Mouse (Mus musculus) adrenal gland, postnatal 14 days (tissue): ENCODE results near the gene Zfp534. TPM values are rescaled to one million over a fixed set of nuclear protein-coding genes. Genes with fewer than 3 reads are reported as not detected.
"Not testable (repeated sequence)": the region's sequence is repeated elsewhere in the genome, so short reads cannot be mapped to it uniquely, and the experiment has no call there.

Experiments
- DNase-seq: peaks from one replicate; pipeline ENCODE4 v3.0.0; 2021; ENCODE audit warnings: mixed read lengths
- long read RNA-seq, 2 experiments: library from polyadenylated mRNA; stranded (forward); transcript quantifications; one replicate each; pipeline ENCODE4 v2.0.0; 2021
- total RNA-seq: library from RNA; stranded (reverse); gene quantifications from 2 replicates; pipeline ENCODE4 v1.2.3, GENCODE M21; 2021

Zfp534 gene
- total RNA-seq, result 0.22 and 0.49 TPM in 2 replicates
- long read RNA-seq, experiment 1, result 0 reads
- long read RNA-seq, experiment 2, result 0 reads

DNA sequence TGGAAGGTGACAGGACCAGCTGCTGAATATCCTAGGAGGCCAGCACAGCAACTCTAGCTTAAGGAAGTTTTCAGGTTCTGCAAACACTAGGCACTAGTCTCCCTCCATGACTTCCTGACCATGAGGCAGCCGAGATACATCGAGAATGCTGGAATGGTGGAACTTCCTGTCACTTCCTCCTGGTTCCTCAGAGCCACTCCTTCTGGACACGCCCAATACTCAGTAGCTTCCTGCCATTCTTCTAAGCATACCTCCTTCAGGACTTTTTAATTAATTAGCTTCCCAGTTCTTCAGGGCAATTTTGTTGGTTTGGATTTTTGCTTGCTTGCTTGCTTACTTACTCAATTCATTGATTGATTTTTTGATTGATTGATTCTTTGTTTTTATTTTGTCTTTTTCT is at the start of gene Zfp534:
TSS of gene Zfp534 (minus strand) at position 101 of the 400 bp plus-strand sequence.
- DNase-seq, result not testable (repeated sequence)

DNA sequence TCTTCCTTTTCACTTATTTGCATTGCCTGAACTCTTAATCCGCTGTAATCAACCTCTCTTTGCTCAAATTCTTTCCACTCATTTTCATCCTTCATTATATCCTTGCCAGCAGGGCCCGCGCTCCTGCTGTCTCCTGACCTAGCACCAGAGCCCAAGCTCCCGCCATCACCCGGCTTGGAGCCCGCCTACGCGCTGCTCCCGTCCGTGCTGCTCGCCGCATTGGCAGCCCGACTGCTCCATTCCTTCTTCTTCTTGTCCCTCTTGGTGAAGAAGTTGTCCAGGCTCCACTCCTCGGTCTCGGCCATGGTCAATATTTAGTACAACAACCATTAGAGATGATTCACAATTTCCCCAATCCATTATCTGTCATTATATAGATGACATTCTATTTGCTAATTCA is 43.9 kb upstream of the Zfp534 start:
- DNase-seq, result not testable (repeated sequence)

DNA sequence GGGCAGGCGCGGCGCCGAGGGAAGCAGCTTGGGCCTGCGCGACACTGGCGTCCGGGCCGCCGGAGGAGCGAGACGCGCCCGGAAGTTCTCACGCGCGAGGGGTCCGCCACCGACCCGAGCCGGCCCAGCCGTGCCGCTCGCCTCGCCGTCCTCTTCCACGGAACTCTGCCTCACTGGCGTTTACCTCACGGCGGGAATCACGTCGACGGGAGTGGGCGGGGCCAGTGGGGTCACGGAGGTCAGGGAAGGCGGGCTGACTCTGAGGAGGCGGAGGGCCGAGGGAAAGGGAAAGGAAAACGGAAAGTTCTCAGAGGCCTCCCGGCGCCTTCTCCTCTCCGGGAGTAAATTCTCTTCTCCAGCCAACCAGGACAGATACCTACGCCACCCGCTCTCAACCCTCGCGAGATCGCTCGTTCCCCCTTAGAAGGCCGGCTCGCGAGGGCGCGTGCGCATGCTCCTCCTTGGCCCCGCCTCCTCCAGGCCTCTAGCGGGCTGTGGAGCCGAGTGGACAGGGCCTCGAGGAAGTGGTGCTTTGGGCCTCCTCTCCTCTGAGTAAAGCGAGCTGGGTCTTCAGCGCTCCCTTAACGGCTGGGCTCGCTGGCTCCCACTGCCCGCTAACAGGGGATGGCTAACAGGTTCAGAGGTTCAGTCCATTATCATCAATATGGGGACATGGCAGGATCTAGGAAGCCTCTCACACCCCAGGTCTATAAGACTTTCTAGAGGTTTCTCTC is 36.5 kb upstream of the Zfp534 start:
- DNase-seq, result not testable (repeated sequence)

DNA sequence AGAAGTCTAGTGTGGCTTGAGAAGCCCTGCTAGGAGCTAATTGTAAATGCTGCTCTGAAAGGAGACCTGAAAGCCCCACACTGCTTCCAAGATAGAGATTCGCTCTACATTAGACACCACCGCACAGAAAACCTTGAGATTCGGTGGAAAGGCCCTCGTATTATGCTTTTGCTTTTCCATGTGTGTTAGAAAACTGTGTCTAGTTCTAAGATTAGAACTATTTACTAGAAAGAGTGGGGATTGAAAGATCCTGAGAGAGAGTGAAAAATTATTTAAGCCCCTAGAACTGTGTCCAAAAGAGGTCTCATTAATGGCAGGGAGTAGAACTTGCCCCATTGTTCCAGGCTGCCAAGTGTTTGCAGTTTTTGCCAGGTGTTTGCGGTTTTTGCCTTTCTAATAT is 47.1 kb downstream of the Zfp534 start:
- not testable (repeated sequence) for DNase-seq

DNA sequence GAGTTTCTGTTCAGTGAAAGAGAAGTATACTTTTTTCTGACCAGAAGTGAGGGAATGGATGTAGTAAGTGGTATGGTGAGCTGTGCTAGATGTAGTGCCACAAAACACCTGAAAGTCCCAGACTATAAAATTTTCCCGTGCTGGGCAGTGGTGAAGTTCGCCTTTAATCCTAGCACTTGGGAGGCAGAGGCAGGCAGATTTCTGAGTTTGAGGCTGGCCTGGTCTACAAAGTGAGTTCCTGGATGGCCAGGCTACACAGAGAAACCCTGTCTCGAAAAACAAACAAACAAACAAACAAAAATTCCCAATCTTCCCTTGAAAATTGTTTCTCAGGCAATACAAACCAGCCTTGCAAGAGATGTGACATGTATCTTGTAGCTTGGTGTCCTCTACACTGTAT is 54.9 kb downstream of the Zfp534 start:
- DNase-seq, result not testable (repeated sequence)

DNA sequence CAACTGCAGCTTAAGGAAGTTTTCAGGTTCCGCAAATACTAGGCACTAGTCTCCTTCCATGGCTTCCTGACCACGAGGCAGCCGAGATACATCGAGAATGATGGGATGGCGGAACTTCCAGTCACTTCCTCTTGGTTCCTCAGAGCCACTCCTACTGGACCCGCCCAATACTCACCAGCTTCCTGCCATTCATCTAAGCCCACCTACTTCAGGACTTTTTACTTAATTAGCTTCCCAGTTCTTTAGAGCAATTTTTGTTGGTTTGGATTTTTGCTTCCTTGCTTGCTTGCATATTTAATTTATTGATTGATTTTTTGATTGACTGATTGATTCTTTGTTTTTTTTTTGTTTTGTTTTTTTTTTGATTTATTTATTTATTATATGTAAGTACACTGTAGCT is 59.9 kb downstream of the Zfp534 start, which contains the start of gene Zfp979:
TSS of gene Zfp979 (minus strand) at position 101 of the 400 bp plus-strand sequence.
- not testable (repeated sequence) for DNase-seq

DNA sequence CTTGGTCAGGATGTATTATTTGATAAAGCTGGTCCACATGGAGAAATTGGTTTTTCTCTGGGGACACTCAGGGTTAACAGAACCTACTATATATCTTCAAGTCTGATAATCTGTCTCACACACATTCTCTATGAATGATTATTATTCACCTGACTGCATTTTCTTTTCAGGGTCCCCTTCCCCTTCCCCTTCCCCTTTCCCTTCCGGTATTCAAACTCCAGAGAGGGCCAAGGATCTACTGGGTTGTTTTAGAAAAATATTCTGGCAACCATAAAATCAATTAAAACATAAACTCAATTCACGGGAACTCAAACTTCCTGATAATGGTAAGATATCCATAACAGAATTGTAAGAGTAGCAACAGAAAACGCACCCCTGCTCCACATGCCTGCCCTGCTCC is 60.4 kb downstream of the Zfp534 start:
- DNase-seq, result not testable (repeated sequence)

DNA sequence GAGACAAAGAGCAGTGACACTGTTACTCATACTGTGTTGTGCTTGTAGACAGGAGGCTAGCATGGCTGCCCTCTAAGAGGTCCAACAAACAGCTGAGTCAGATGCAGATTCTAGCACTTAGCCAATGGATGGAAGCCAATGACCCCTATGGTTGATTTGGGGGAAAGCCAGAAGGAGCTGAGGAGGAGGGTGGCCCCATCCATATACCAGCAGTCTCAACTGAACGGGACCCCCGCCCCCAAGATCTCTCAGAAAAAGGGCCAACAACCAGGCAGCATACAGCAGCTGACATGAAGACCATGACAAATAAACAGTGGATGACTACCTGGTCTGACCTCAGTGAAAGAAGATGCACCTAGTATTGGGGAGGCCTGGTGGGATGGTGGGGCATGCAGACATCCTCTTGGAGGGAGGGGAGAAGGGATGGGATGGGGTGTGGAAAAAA is 68.5 kb downstream of the Zfp534 start:
- not testable (repeated sequence) for DNase-seq

Other genes starting within 250 kb of the Zfp534 start
- gene Zfp982, start 210.1 kb downstream of the Zfp534 start, total RNA-seq, result 13.0 and 14.9 TPM in 2 replicates
- gene Gm16503, start 162.3 kb downstream of the Zfp534 start, total RNA-seq, result 0.59 and 0.68 TPM in 2 replicates
- 0.22 and 0.64 TPM in 2 replicates for gene Zfp985, start 149.3 kb downstream of the Zfp534 start, total RNA-seq
- gene Zfp979, start 60.0 kb downstream of the Zfp534 start, total RNA-seq, result 3.1 and 4.7 TPM in 2 replicates
- gene Zfp984, start 107.2 kb upstream of the Zfp534 start, total RNA-seq, result 4.6 and 5.9 TPM in 2 replicates
- 21.0 and 28.2 TPM in 2 replicates for gene Zfp933, start 145.8 kb upstream of the Zfp534 start, total RNA-seq
- 19.4 and 26.0 TPM in 2 replicates for gene Miip, start 166.3 kb upstream of the Zfp534 start, total RNA-seq
- 7.8 and 9.2 TPM in 2 replicates for gene Fv1, start 166.4 kb upstream of the Zfp534 start, total RNA-seq
- 191 and 207 TPM in 2 replicates for gene Mfn2, start 202.2 kb upstream of the Zfp534 start, total RNA-seq
- 43.7 and 44.2 TPM in 2 replicates for gene Plod1, start 234.2 kb upstream of the Zfp534 start, total RNA-seq
- 43.4 and 44.0 TPM in 2 replicates for gene 2510039O18Rik, start 238.3 kb upstream of the Zfp534 start, total RNA-seq